Mouse (Mus musculus) heart, adult 2 months (tissue): ENCODE measurements around the gene Ldlrad2. TPM values are rescaled to one million over a fixed set of nuclear protein-coding genes. Genes with fewer than 3 reads are reported as not detected.
"Not testable (repeated sequence)": the region's sequence is repeated elsewhere in the genome, so short reads cannot be mapped to it uniquely, and the experiment has no call there.

Experiments used
- DNase-seq, 2 experiments: peaks; one replicate each; pipeline ENCODE4 v3.0.0; 2021
- H3K27ac ChIP-seq: fragments of 200-600 bp; 2 replicates; pipeline ENCODE4 v1.8.1; 2022
- H3K27me3 ChIP-seq: fragments of 200-500 bp; 2 replicates; pipeline ENCODE4 v1.6.1; 2012; ENCODE audit warnings: mild to moderate bottlenecking, low read length, inconsistent platforms, mixed read lengths; ENCODE audit not compliant: control insufficient read depth, insufficient read depth
- H3K36me3 ChIP-seq: fragments of 200-500 bp; 2 replicates; pipeline ENCODE4 v1.6.1; 2012; ENCODE audit warnings: low read length, inconsistent platforms; ENCODE audit not compliant: control insufficient read depth, insufficient read depth
- H3K4me1 ChIP-seq: fragments of 200-500 bp; 2 replicates; pipeline ENCODE4 v1.6.1; 2011; ENCODE audit warnings: low read length; ENCODE audit not compliant: control insufficient read depth, insufficient read depth
- H3K4me3 ChIP-seq: fragments of 200-600 bp; 2 replicates; pipeline ENCODE4 v1.8.1; 2022
- H3K79me2 ChIP-seq: fragments of 200-500 bp; replicated peaks from 2 replicates; pipeline ENCODE4 v1.6.1; 2012; ENCODE audit warnings: mild to moderate bottlenecking, inconsistent platforms, low read length, moderate library complexity, mixed read lengths; ENCODE audit not compliant: control insufficient read depth, insufficient read depth
- H3K9ac ChIP-seq: fragments of 200-500 bp; 2 replicates; pipeline ENCODE4 v1.6.1; 2012; ENCODE audit warnings: low read depth, mild to moderate bottlenecking, control low read depth, inconsistent platforms, low read length, mixed read lengths
- CTCF ChIP-seq: fragments of 200-600 bp; IDR thresholded peaks from 2 replicates; pipeline ENCODE4 v1.8.1; 2022; ENCODE audit warnings: antibody characterized with exemption, mild to moderate bottlenecking, moderate library complexity
- EP300 ChIP-seq: fragments of 200-500 bp; IDR thresholded peaks from 2 replicates; pipeline ENCODE4 v1.6.1; 2011; ENCODE audit warnings: low read depth, low read length, control low read depth; ENCODE audit not compliant: insufficient read depth
- POLR2A ChIP-seq: fragments of 200-500 bp; IDR thresholded peaks from 2 replicates; pipeline ENCODE4 v1.6.1; 2011; ENCODE audit warnings: mild to moderate bottlenecking, low read depth, low read length, control low read depth; ENCODE audit not compliant: insufficient read depth
- WGBS: fragments of 180-500 bp; shearing (Covaris S2); methylation state at CpG from one replicate; pipeline ENCODE4 v1.1.7; 2018; 5-methylcytosine and 5-hydroxymethylcytosine counted together
- intact Hi-C: fragments of 180-260 bp; cut with DNase I; formaldehyde crosslinking; loops from one replicate; pipeline ENCODE4 v1.15.1; 2025
- polyA plus RNA-seq: library from polyadenylated mRNA; depleted of rRNA; stranded (reverse); fragments of >200 nt; gene quantifications from 2 replicates; pipeline ENCODE4 v1.2.3, GENCODE M21; 2012
- total RNA-seq, 2 experiments: library from RNA; stranded (reverse); gene quantifications; 2 replicates each; pipeline ENCODE4 v1.2.3; 2021

Ldlrad2 gene
- total and polyA plus RNA-seq, 3 experiments, result not detected

GRCm38 (mm10) chr4:137590961-137591360 is 16.6 kb upstream of the Ldlrad2 start:
- Histone ChIP-seq H3K27ac (no peak overlapping the region), H3K79me2 (0 out of 2 replicates have a peak, but pooled peaks cover 1% of the 10 kb centered on the region), H3K27me3 (no peaks in the 10 kb centered on the region), H3K36me3 (peaks cover 2% of the 10 kb centered on the region; the same call in 1 of the 2 replicates), H3K4me3 (no peak overlapping the region), H3K9ac (no peak overlapping the region), H3K4me1 (peaks cover 3% of the 10 kb centered on the region)
- WGBS, result 50% methylated on average over 4 of the region's 4 CpGs
- intact Hi-C loops, result loop anchor here (5.0 kb wide), 1 partner anchor 234 kb away; the partner anchor contains the start of gene Cdc42
- no peak for DNase-seq
- no peak for TF ChIP-seq POLR2A
- TF ChIP-seq CTCF, result no peak
- no peak for TF ChIP-seq EP300

GRCm38 (mm10) chr4:137589586-137589985 is 15.2 kb upstream of the Ldlrad2 start:
- Histone ChIP-seq H3K27ac (no peak overlapping the region), H3K9ac (no peak overlapping the region), H3K79me2 (0 out of 2 replicates have a peak, but pooled peaks cover 1% of the 10 kb centered on the region), H3K4me3 (no peak overlapping the region), H3K27me3 (no peaks in the 10 kb centered on the region), H3K36me3 (no peaks in the 10 kb centered on the region), H3K4me1 (no peaks in the 10 kb centered on the region)
- TF ChIP-seq EP300 (no peak), CTCF (no peak), POLR2A (no peak)
- DNase-seq, result no peak
- intact Hi-C loops, result no loop called here
- 82% methylated on average over 3 of the region's 3 CpGs for WGBS

- H3K79me2 ChIP-seq, H3K9ac ChIP-seq, H3K36me3 ChIP-seq, DNase-seq, H3K27me3 ChIP-seq, H3K4me3 ChIP-seq, H3K4me1 ChIP-seq, H3K27ac ChIP-seq, intact Hi-C loops: not testable (repeated sequence)
- WGBS, result 75% methylated on average over 2 of the region's 3 CpGs
Observed at GRCm38 (mm10) chr4:137589095-137589494, 14.7 kb upstream of the Ldlrad2 start.

- H3K4me1 ChIP-seq, result no peaks in the 10 kb centered on the region
- H3K27ac ChIP-seq, result no peak overlapping the region
- H3K4me3 ChIP-seq, result no peak overlapping the region
- no peaks in the 10 kb centered on the region for H3K79me2 ChIP-seq
- 61% methylated on average over 3 of the region's 3 CpGs for WGBS
- H3K36me3 ChIP-seq, result no peaks in the 10 kb centered on the region
- no peak for TF ChIP-seq POLR2A
- TF ChIP-seq EP300, result no peak
- peak; percentile 42 for TF ChIP-seq CTCF
- H3K9ac ChIP-seq, result no peak overlapping the region
- no peak for DNase-seq
- intact Hi-C loops, result no loop called here
- H3K27me3 ChIP-seq, result no peaks in the 10 kb centered on the region
Observed at GRCm38 (mm10) chr4:137581815-137582214, 7.4 kb upstream of the Ldlrad2 start.

GRCm38 (mm10) chr4:137580299-137580698 is 5.9 kb upstream of the Ldlrad2 start:
- DNase-seq, result no peak
- H3K79me2 ChIP-seq, result no peaks in the 10 kb centered on the region
- H3K4me1 ChIP-seq, result no peaks in the 10 kb centered on the region
- no peaks in the 10 kb centered on the region for H3K27me3 ChIP-seq
- intact Hi-C loops, result no loop called here
- H3K4me3 ChIP-seq, result no peak overlapping the region
- TF ChIP-seq POLR2A, result no peak
- peak; percentile 28 for TF ChIP-seq CTCF
- H3K9ac ChIP-seq, result no peak overlapping the region
- 85% methylated on average over 2 of the region's 2 CpGs for WGBS
- no peaks in the 10 kb centered on the region for H3K36me3 ChIP-seq
- H3K27ac ChIP-seq, result peak overlapping the region; percentile 23; the same call in 1 of the 2 replicates

- no peak overlapping the region for H3K4me3 ChIP-seq
- H3K27ac ChIP-seq, result peak overlapping the region; percentile 23; the same call in 1 of the 2 replicates
- intact Hi-C loops, result loop anchor here (2.0 kb wide), 1 partner anchor 137 kb away; no protein-coding TSS in a partner anchor
- no peaks in the 10 kb centered on the region for H3K4me1 ChIP-seq
- H3K36me3 ChIP-seq, result no peaks in the 10 kb centered on the region
- no peaks in the 10 kb centered on the region for H3K79me2 ChIP-seq
- DNase-seq, result peak in 1 of 2 experiments; percentile 32
- no peaks in the 10 kb centered on the region for H3K27me3 ChIP-seq
- 47% methylated on average over 4 of the region's 4 CpGs for WGBS
- no peak overlapping the region for H3K9ac ChIP-seq
- TF ChIP-seq POLR2A, result no peak
- TF ChIP-seq CTCF, result no peak
- no peak for TF ChIP-seq EP300
Observed at GRCm38 (mm10) chr4:137579789-137580188, 5.4 kb upstream of the Ldlrad2 start.
